Mouse (Mus musculus): ENCODE results near the gene Gimd1.

The Gimd1 gene

GRCm38 (mm10) chr3:132629601-132630239 is at the start of gene Gimd1:
Gimd1 (plus strand) TSS chr3:132629820.
- in situ Hi-C loops (cut with MseI, MboI): no loop called here

- in situ Hi-C loops (cut with MseI, MboI): no loop called here
Observed at GRCm38 (mm10) chr3:132581198-132581597, 48.4 kb upstream of the Gimd1 start.

- in situ Hi-C loops (cut with MseI, MboI): no loop called here
Observed at GRCm38 (mm10) chr3:132582339-132582738, 47.3 kb upstream of the Gimd1 start.

GRCm38 (mm10) chr3:132585122-132585972 is 44.3 kb upstream of the Gimd1 start:
- in situ Hi-C loops (cut with MseI, MboI): no loop called here

DNA sequence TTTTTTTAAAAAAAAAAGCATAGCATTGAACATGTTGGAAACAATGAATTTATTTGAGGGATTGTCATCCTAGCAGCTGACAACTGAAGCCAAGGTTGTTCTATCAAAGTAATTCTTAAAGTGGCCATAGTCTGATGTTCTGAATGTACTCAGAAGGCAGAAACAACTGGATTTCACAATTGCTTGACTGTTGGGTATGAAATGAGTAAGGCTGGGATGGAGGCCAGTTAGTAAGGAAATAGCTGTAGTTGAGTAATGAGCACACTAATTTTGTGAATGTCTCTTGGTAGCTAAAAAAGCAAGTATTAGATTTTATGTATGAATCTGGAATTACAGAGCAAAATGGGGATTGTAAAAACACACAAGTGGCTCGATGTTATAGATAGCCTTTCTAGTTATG is 41.5 kb upstream of the Gimd1 start:
- in situ Hi-C loops (cut with MseI, MboI): no loop called here

GRCm38 (mm10) chr3:132590010-132590409 is 39.6 kb upstream of the Gimd1 start:
- in situ Hi-C loops (cut with MseI, MboI): no loop called here

DNA sequence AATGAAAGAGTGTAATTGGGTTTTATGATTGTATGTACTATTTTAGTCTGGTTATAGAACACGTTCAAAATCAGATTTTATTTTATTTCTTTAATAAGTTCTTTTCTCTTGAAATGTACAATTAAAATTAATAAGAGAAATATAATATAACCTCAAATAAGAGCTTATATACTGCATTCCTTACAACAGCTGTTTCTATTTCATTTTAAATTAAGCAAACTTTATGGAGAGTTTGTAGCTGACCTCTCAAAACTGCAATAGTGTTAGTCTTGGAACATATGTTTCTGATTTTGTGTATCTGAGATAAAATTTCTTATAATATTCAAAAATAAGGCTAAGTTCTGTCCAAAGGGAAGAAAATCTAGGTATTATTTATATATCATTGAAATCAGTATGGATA is 39.0 kb upstream of the Gimd1 start:
- in situ Hi-C loops (cut with MseI, MboI): no loop called here

- in situ Hi-C loops (cut with MseI, MboI): no loop called here
Observed at GRCm38 (mm10) chr3:132628741-132629140, 879 bp upstream of the Gimd1 start.

GRCm38 (mm10) chr3:132633261-132633660 is 3.6 kb downstream of the Gimd1 start:
- in situ Hi-C loops (cut with MseI, MboI): no loop called here

GRCm38 (mm10) chr3:132637080-132637479 is 7.5 kb downstream of the Gimd1 start:
- in situ Hi-C loops (cut with MseI, MboI): no loop called here

DNA sequence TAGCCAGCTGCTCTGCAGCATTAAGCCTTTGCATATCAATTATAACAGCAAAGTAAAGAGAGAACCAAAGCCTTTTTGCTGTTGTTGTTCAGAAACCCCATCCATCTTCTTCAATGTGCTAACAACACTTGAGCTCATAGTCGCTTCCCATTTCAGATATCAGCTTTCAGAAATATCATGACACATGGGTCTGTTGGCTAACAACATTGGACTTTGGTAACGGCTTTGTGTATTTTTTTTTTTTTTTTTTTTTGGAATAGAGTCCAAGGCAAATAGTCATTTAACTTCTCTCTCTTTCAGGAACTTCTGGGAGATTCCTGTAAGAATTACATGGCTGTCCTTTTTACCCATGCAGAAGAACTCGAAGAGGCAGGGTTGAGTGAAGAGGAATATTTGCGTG is 14.5 kb downstream of the Gimd1 start:
- in situ Hi-C loops (cut with MseI, MboI): no loop called here

- in situ Hi-C loops (cut with MseI, MboI): no loop called here
Observed at GRCm38 (mm10) chr3:132646814-132647213, 17.2 kb downstream of the Gimd1 start.

- in situ Hi-C loops (cut with MseI, MboI): no loop called here
Observed at GRCm38 (mm10) chr3:132649368-132649767, 19.7 kb downstream of the Gimd1 start.

- in situ Hi-C loops (cut with MseI, MboI): no loop called here
Observed at GRCm38 (mm10) chr3:132650191-132650590, 20.6 kb downstream of the Gimd1 start.

DNA sequence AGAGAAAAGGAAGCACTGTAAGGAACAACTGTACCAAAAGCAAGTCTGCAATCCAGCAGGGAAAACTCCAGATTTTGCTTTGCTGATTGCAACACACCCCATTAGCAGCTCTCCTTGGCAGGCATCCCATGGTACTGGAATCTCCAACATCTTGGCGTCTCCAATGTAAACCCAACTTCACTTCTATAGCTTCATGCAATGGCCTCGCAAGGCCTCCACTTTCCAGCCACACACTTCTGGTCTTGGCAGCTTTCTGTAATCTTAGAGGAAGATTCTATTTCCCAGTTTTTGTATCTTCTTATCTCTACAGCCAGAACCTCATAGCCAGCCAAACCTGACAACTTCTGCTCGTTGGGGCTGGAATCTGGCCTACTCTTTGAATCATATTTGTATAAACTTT is 22.2 kb downstream of the Gimd1 start:
- in situ Hi-C loops (cut with MseI, MboI): no loop called here

GRCm38 (mm10) chr3:132653959-132654358 is 24.3 kb downstream of the Gimd1 start:
- in situ Hi-C loops (cut with MseI, MboI): no loop called here

DNA sequence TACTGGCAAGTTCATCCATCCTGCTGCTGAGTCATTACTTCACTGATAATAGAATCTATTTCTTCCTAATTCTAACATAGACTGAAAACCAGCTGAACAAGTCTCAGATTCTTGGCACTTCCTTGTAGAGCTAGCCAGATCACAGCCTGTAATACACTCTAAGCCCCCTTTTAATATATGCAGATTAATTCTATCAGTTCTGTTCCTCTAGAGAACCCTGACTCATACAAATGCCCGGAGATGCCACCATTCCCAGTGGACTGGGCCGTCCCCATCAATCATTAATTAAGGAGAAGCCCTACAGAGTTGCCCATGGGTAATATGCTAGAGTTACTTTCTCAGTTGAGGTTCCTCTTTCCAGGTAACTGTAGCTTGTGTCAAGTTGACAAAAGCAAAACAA is 26.3 kb downstream of the Gimd1 start:
- in situ Hi-C loops (cut with MseI, MboI): no loop called here

GRCm38 (mm10) chr3:132677494-132677893 is 47.9 kb downstream of the Gimd1 start:
- in situ Hi-C loops (cut with MseI, MboI): no loop called here

- in situ Hi-C loops (cut with MseI, MboI): no loop called here
Observed at GRCm38 (mm10) chr3:132683447-132684230, 54.0 kb downstream of the Gimd1 start, which contains the start of gene Tbck. Tbck (plus strand) TSS chr3:132684144.

- in situ Hi-C loops (cut with MseI, MboI): no loop called here
Observed at GRCm38 (mm10) chr3:132684231-132684928, 54.8 kb downstream of the Gimd1 start, which contains the start of gene Aimp1. Aimp1 (minus strand) TSS chr3:132684370.

Measured in mouse trophoblast stem cell (cell line).